Comparison of ENCODE assay signal across 8 mouse cellular contexts in genomic region chr5:24486097-24486496, GRCm38 (mm10). TPM values are rescaled to one million over a fixed set of nuclear protein-coding genes. Genes with fewer than 3 reads are reported as not detected.
DNase-seq lines count a peak whose midpoint lies in the region; ATAC-seq and TF ChIP-seq lines count a peak whose summit lies in the region.

No protein-coding gene starts in this region.

- H3K4me2 ChIP-seq in lung, embryonic 14.5 days = no peak overlapping the region

- no peak overlapping the region for H3K4me3 ChIP-seq in lung, embryonic 14.5 days (ENCODE audit: low read depth, low read length)

- no peak overlapping the region for H3K9ac ChIP-seq in lung, embryonic 14.5 days

- H3K27ac ChIP-seq in lung, embryonic 14.5 days (ENCODE audit: low read depth) = no peak overlapping the region; the same call in 1 of the 2 replicates

- H3K36me3 ChIP-seq in lung, embryonic 14.5 days (ENCODE audit: insufficient read depth) = peaks cover 87% of the 10 kb centered on the region

- H3K27me3 ChIP-seq in lung, embryonic 14.5 days (ENCODE audit: insufficient read depth, low read length) = no peaks in the 10 kb centered on the region

- peak; percentile 85 for DNase-seq in CD4-positive, CD25-positive, alpha-beta regulatory T cell, adult 2 months (ENCODE audit: low read depth, low spot score)
- peak; percentile 86 to 95 for DNase-seq in adrenal gland, adult (ENCODE audit: inconsistent age in 2 of 2, low spot score in 1 of 2)
- peak; percentile 88 for DNase-seq in gastrocnemius, postnatal 14 days
- peak; percentile 90 to 95 for DNase-seq in kidney, postnatal 36 days
- peak; percentile 95 for DNase-seq in lung, embryonic 14.5 days
- peak; percentile 90 for DNase-seq in retina, postnatal 1 day
- peak; percentile 75 to 78 for DNase-seq in urinary bladder, adult 18-20 months (ENCODE audit: low spot score in 2 of 2)

- peak; percentile 94 for TF ChIP-seq CTCF in lung, embryonic 14.5 days (IDR thresholded peaks at IDR 0.05; ENCODE audit: low read depth)

- no peaks in the 10 kb centered on the region for H3K4me1 ChIP-seq in lung, embryonic 14.5 days (ENCODE audit: insufficient read depth)

- 3% methylated on average over 8 of the region's 8 CpGs for WGBS in lung, embryonic 14.5 days

- H3K9me3 ChIP-seq in lung, embryonic 14.5 days (ENCODE audit: low read depth, low read length) = no peaks in the 10 kb centered on the region

- peak; percentile 69 for ATAC-seq in common myeloid progenitor, adult 5-6 weeks (replicated peaks; ENCODE audit: low read depth, poor library complexity, severe bottlenecking)
- no peak for ATAC-seq in lung, embryonic 14.5 days (ENCODE audit: insufficient read depth)

- intact Hi-C loops in gastrocnemius, postnatal 14 days (cut with DNase I; ENCODE audit: low total_unique reads) = no loop called here

RNA-seq across cellular contexts. Expression of gene Agap3, which starts 34.1 kb away (rescaled TPM):
- total RNA-seq in common myeloid progenitor, adult 5-6 weeks (2017) = 23.6 and 35.8 TPM in 2 replicates
- total RNA-seq in gastrocnemius, postnatal 14 days (2021) = 10 to 100 TPM; 44.7 to 49.8 TPM
- polyA plus RNA-seq in lung, embryonic 14.5 days (2014; fragmentation: Nextera tagmentation; extraction: Ambion mirVana) = 41.7 and 46.5 TPM in 2 replicates

RNA-seq across cellular contexts. Expression of gene Tmub1, which starts 38.4 kb away (rescaled TPM):
- 9.1 and 9.5 TPM in 2 replicates for total RNA-seq in common myeloid progenitor, adult 5-6 weeks (2017)
- total RNA-seq in gastrocnemius, postnatal 14 days (2021) = 10 to 100 TPM; 11.4 to 13.7 TPM
- polyA plus RNA-seq in lung, embryonic 14.5 days (2014; fragmentation: Nextera tagmentation; extraction: Ambion mirVana) = 14.2 and 15.7 TPM in 2 replicates

RNA-seq across cellular contexts. Expression of gene Gbx1, which starts 40.9 kb away (rescaled TPM):
- total RNA-seq in common myeloid progenitor, adult 5-6 weeks (2017) = not detected in 2 replicates
- not detected for total RNA-seq in gastrocnemius, postnatal 14 days (2021)
- 0.07 TPM in 2 replicates for polyA plus RNA-seq in lung, embryonic 14.5 days (2014; fragmentation: Nextera tagmentation; extraction: Ambion mirVana)

RNA-seq across cellular contexts. Expression of gene Fastk, which starts 41.0 kb away (rescaled TPM):
- 19.0 and 30.9 TPM in 2 replicates for total RNA-seq in common myeloid progenitor, adult 5-6 weeks (2017)
- total RNA-seq in gastrocnemius, postnatal 14 days (2021) = 100 to 1,000 TPM; 132 to 146 TPM
- polyA plus RNA-seq in lung, embryonic 14.5 days (2014; fragmentation: Nextera tagmentation; extraction: Ambion mirVana) = 91.5 and 93.1 TPM in 2 replicates

RNA-seq across cellular contexts. Expression of gene Asb10, which starts 54.7 kb away (rescaled TPM):
- 0.69 TPM in 1 of 2 replicates, not detected in the other for total RNA-seq in common myeloid progenitor, adult 5-6 weeks (2017)
- total RNA-seq in gastrocnemius, postnatal 14 days (2021) = 10 to 100 TPM; 36.2 to 38.4 TPM
- 0.29 and 0.42 TPM in 2 replicates for polyA plus RNA-seq in lung, embryonic 14.5 days (2014; fragmentation: Nextera tagmentation; extraction: Ambion mirVana)
